ENCODE assay signal across 10 mouse cellular contexts in the genomic region with DNA sequence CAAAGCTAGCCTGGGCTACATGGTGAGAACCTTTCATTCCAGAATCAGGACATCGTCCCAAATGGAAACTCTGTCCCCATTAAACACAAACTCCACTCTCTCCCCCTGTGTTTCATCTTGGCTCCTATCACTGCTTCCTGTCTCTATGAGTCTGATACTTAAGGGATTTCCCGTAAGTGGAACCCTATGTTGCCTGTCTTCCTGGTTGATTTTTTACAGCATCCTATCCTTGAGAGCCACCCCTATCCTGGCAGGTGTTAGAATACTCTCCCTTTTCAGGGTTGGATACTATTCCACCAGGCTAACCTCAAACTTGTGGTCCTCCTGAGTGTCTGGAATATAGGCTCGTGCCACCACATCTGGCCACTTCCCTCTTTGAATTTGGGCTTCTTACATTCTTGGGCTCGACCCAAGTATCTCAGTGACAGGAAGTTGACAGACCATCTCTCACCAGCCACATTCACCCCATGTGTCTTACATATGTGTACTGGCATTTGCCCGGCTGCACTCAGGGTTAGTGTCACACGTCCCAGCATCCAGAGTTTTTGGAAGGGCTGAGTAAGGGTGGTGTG. TPM values are rescaled to one million over a fixed set of nuclear protein-coding genes. Genes with fewer than 3 reads are reported as not detected.
DNase-seq lines count a peak whose midpoint lies in the region; ATAC-seq and TF ChIP-seq lines count a peak whose summit lies in the region.
"Had no signal": no experiment of that assay in that cellular context is flagged by ENCODE, and none has a peak within 500 bp of the region (broad histone marks: within the 10 kb centered on the region; RNA-seq: fewer than 3 reads in every experiment).

No protein-coding gene starts in this region.

- H3K27ac ChIP-seq in kidney, embryonic 15.5 days = peak overlapping the region; percentile 71; the same call in 1 of the 2 replicates
- peak overlapping the region; percentile 78; the same call in 1 of the 2 replicates for H3K27ac ChIP-seq in thymus, adult 2 months (ENCODE audit: control insufficient read depth, insufficient read depth, low read length)
- peak overlapping the region; percentile 80 for H3K27ac ChIP-seq in intestine, embryonic 15.5 days

- H3K4me3 ChIP-seq in kidney, embryonic 15.5 days (replicated peaks) = no peak overlapping the region
- no peak overlapping the region for H3K4me3 ChIP-seq in thymus, adult 2 months (ENCODE audit: control insufficient read depth, insufficient read depth, low read length)
- H3K4me3 ChIP-seq in intestine, embryonic 15.5 days (replicated peaks) = no peak overlapping the region

- no peak for ATAC-seq in kidney, embryonic 15.5 days (replicated peaks; ENCODE audit: low FRiP score)
- no peak for ATAC-seq in intestine, embryonic 15.5 days

- TF ChIP-seq CTCF in thymus, adult 2 months (IDR thresholded peaks at IDR 0.05; ENCODE audit: borderline replicate concordance, control insufficient read depth, extremely low read depth, insufficient read depth, low read length, poor library complexity) = no peak

- TF ChIP-seq POLR2A in thymus, adult 2 months (IDR thresholded peaks at IDR 0.05; ENCODE audit: control insufficient read depth, extremely low read depth, insufficient read depth, low read length, poor library complexity) = no peak

- no peak overlapping the region for H3K9ac ChIP-seq in kidney, embryonic 15.5 days
- no peak overlapping the region for H3K9ac ChIP-seq in intestine, embryonic 15.5 days

- no peaks in the 10 kb centered on the region for H3K27me3 ChIP-seq in kidney, embryonic 15.5 days
- H3K27me3 ChIP-seq in thymus, adult 2 months (ENCODE audit: control insufficient read depth, insufficient read depth, low read length) = no peaks in the 10 kb centered on the region
- H3K27me3 ChIP-seq in intestine, embryonic 15.5 days (replicated peaks) = no peaks in the 10 kb centered on the region

- peaks cover 47% of the 10 kb centered on the region for H3K4me1 ChIP-seq in kidney, embryonic 15.5 days
- H3K4me1 ChIP-seq in thymus, adult 2 months (replicated peaks; ENCODE audit: control insufficient read depth, insufficient read depth, low read length) = peaks cover 48% of the 10 kb centered on the region
- peaks cover 19% of the 10 kb centered on the region for H3K4me1 ChIP-seq in intestine, embryonic 15.5 days (replicated peaks)

- no peak for DNase-seq in kidney, postnatal 10 days
- DNase-seq in thymus, adult 2 months = no peak
- DNase-seq in thymus, postnatal 10 days (ENCODE audit: low spot score in 2 of 2) = no peak
- DNase-seq in c-Kit-positive CD71-positive TER-119-positive erythroid progenitor cells, embryonic 14.5 days (ENCODE audit: low spot score) = no peak
- no peak for DNase-seq in adrenal gland, postnatal 14 days
- DNase-seq: cerebellum, adult 11 months; kidney, postnatal 14 days; layer of hippocampus, postnatal 36 days had no signal

- H3K9me3 ChIP-seq in kidney, embryonic 15.5 days (replicated peaks) = no peaks in the 10 kb centered on the region
- no peaks in the 10 kb centered on the region for H3K9me3 ChIP-seq in intestine, embryonic 15.5 days

- no peaks in the 10 kb centered on the region for H3K36me3 ChIP-seq in kidney, embryonic 15.5 days
- H3K36me3 ChIP-seq in thymus, adult 2 months (ENCODE audit: control insufficient read depth, insufficient read depth, low read length) = peaks cover 11% of the 10 kb centered on the region
- H3K36me3 ChIP-seq in intestine, embryonic 15.5 days = no peaks in the 10 kb centered on the region

- 82% methylated on average over 6 of the region's 6 CpGs for WGBS in kidney, embryonic 15.5 days
- 59% methylated on average over 6 of the region's 6 CpGs for WGBS in thymus, adult 2 months
- 64% methylated on average over 6 of the region's 6 CpGs for WGBS in intestine, embryonic 15.5 days

- H3K4me2 ChIP-seq in kidney, embryonic 15.5 days = peak overlapping the region; percentile 51; the same call in 1 of the 2 replicates
- H3K4me2 ChIP-seq in intestine, embryonic 15.5 days (replicated peaks) = peak overlapping the region; percentile 45

RNA-seq across cellular contexts. Expression of gene Gna12, which starts 43.6 kb away (rescaled TPM):
- polyA plus RNA-seq in kidney, embryonic 15.5 days (2015; fragmentation: Nextera tagmentation; extraction: Ambion mirVana) = 15.9 and 16.1 TPM in 2 replicates
- polyA plus RNA-seq in thymus, adult 2 months (2012; rRNA removed) = 68.1 and 69.0 TPM in 2 replicates
- polyA plus RNA-seq in intestine, embryonic 15.5 days (2015; fragmentation: Nextera tagmentation; extraction: Ambion mirVana) = 29.5 and 37.8 TPM in 2 replicates
- 114 and 117 TPM in 2 replicates for total RNA-seq in adrenal gland, postnatal 14 days (2021)
